Mouse (Mus musculus): ENCODE measurements around the gene Trim69. TPM values are rescaled to one million over a fixed set of nuclear protein-coding genes. Genes with fewer than 3 reads are reported as not detected.

Trim69 gene
- polyA plus RNA-seq, 1 experiment from 2014 or later: not detected

Other genes starting within 250 kb of the Trim69 start
- gene Ctdspl2, start 204.7 kb upstream of the Trim69 start, polyA plus RNA-seq (2016; fragmentation: Nextera tagmentation; extraction: Ambion mirVana): 58.4 and 63.5 TPM in 2 replicates
- 0.29 and 0.40 TPM in 2 replicates for gene Mageb3, start 204.6 kb upstream of the Trim69 start, polyA plus RNA-seq (2016; fragmentation: Nextera tagmentation; extraction: Ambion mirVana)
- 13.0 and 13.5 TPM in 2 replicates for gene Eif3j1, start 132.2 kb upstream of the Trim69 start, polyA plus RNA-seq (2016; fragmentation: Nextera tagmentation; extraction: Ambion mirVana)
- gene Spg11, start 42.3 kb upstream of the Trim69 start, polyA plus RNA-seq (2016; fragmentation: Nextera tagmentation; extraction: Ambion mirVana): 10.9 TPM in 2 replicates
- gene B2m, start 13.0 kb upstream of the Trim69 start, polyA plus RNA-seq (2016; fragmentation: Nextera tagmentation; extraction: Ambion mirVana): 104 and 107 TPM in 2 replicates
- 0.10 TPM in 1 of 2 replicates, not detected in the other for gene Patl2, start 25.5 kb downstream of the Trim69 start, polyA plus RNA-seq (2016; fragmentation: Nextera tagmentation; extraction: Ambion mirVana)
- not detected in 2 replicates for gene Terb2, start 25.6 kb downstream of the Trim69 start, polyA plus RNA-seq (2016; fragmentation: Nextera tagmentation; extraction: Ambion mirVana)
- gene Sord, start 74.0 kb downstream of the Trim69 start, polyA plus RNA-seq (2016; fragmentation: Nextera tagmentation; extraction: Ambion mirVana): 23.5 and 23.8 TPM in 2 replicates
- not detected in 2 replicates for gene Duox2, start 137.7 kb downstream of the Trim69 start, polyA plus RNA-seq (2016; fragmentation: Nextera tagmentation; extraction: Ambion mirVana)
- gene Duoxa2, start 138.2 kb downstream of the Trim69 start, polyA plus RNA-seq (2016; fragmentation: Nextera tagmentation; extraction: Ambion mirVana): 0.09 TPM in 1 of 2 replicates, not detected in the other
- 0.27 TPM in 1 of 2 replicates, not detected in the other for gene Duoxa1, start 153.0 kb downstream of the Trim69 start, polyA plus RNA-seq (2016; fragmentation: Nextera tagmentation; extraction: Ambion mirVana)
- 0.07 TPM in 1 of 2 replicates, not detected in the other for gene Duox1, start 155.0 kb downstream of the Trim69 start, polyA plus RNA-seq (2016; fragmentation: Nextera tagmentation; extraction: Ambion mirVana)
- 4.7 and 7.6 TPM in 2 replicates for gene Shf, start 208.5 kb downstream of the Trim69 start, polyA plus RNA-seq (2016; fragmentation: Nextera tagmentation; extraction: Ambion mirVana)

Data from embryonic facial prominence, embryonic 10.5 days (tissue).